Mouse (Mus musculus): ENCODE results near the gene Chaf1a.

The Chaf1a gene

GRCm38 (mm10) chr17:56040030-56040856 lies at the start of gene Chaf1a:
Gene Chaf1a (plus strand): TSS chr17:56040439.
- peak; percentile 99 for DNase-seq

DNA sequence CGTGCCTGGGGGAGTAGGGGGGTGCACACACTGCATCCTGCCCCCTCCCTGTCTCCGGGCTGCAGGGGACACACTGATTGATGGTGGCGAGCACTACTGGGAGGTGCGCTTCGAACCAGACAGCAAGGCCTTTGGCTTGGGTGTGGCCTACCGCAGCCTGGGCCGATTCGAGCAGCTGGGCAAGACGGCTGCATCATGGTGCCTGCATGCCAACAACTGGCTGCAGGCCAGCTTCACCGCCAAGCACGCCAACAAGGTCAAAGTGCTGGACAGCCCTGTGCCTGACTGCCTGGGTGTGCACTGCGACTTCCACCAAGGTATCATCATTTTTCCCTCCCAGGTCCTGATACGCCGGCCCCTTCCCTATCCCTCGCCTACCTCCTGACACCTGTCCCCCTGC lies 44.2 kb upstream of the Chaf1a start:
- DNase-seq: no peak

DNA sequence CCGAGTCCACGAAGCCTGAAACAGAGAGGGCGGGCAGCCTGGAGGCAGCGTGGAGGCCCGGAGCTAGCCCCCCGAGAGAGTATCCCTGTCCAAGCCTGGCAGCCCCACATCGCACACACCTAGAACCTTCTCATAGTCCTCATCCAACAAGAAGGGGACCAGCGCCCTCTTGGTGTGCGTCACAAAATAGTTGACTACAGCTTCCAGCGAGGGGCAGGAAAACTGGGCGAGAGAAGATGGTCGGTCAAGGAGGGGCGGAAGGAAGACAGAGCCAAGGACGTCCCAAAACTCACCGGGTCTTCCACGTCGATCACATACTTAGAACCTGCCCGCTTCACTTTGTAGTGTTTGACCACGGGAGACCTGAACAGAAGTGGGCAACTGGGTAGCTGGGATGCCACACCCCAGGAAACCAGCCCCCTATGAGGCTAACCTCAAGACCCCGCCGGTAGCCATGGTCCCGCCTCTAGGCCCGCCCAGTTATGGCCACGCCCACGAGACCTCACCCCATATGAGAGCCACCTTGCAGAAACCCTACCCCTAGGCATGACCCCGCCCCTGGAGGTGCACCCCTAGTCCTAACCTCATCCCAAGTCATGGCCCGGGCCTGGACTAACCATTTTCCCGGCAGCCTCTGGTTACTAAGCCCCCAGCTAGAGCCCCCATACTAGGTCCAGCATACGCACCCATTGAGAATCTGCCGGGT lies 40.3 kb upstream of the Chaf1a start:
- DNase-seq: no peak

DNA sequence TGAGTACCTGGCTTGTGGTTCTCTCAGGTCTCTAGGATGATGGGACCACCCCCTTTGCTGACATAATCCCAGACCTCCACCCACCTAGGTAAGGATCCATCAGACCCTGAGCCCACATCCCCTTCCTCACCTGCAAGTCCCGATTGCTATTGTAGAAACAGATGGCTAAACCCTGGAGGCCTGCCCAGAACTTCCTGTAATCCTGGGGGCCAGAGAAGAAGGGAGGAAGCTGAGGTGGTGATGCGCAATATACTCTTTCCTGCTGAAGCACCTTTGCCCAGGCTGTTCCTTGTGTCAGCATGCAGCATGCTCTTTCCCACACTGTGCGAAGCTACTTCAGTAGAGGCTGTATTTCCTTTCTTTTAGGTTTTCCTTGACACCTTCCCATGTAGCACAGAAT lies 37.2 kb upstream of the Chaf1a start:
- DNase-seq: no peak

- DNase-seq: peak; percentile 68
These were observed 34.7 kb upstream of the Chaf1a start, which contains the start of the genes Stap2 and Mpnd for GRCm38 (mm10) chr17:56005415-56006061. Gene Stap2 (minus strand): TSS chr17:56005584. Gene Mpnd (plus strand): TSS chr17:56005711.

DNA sequence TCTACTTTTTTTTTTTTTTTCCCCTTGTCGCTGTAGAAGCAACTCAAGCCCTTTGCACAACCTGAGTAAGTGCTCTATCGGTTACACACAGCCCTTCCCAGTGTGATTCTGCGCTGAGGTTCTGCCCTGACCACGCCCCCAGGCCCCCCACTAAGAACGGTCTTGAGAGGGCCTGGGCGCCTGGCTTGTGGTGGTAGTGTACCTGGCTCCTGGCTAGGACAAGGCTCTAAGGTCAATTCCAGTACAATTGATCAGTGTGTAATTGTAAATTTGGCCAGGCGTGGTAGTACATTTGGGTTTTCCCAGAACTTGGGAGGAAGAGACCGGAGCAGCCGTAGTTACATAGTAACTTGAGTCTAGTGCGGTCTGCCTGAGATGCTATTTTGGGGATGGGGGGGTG lies 33.3 kb upstream of the Chaf1a start:
- DNase-seq: no peak

GRCm38 (mm10) chr17:56007444-56008355 lies 32.5 kb upstream of the Chaf1a start:
- DNase-seq: no peak

GRCm38 (mm10) chr17:56008356-56009087 lies 31.7 kb upstream of the Chaf1a start:
- DNase-seq: peak; percentile 91

DNA sequence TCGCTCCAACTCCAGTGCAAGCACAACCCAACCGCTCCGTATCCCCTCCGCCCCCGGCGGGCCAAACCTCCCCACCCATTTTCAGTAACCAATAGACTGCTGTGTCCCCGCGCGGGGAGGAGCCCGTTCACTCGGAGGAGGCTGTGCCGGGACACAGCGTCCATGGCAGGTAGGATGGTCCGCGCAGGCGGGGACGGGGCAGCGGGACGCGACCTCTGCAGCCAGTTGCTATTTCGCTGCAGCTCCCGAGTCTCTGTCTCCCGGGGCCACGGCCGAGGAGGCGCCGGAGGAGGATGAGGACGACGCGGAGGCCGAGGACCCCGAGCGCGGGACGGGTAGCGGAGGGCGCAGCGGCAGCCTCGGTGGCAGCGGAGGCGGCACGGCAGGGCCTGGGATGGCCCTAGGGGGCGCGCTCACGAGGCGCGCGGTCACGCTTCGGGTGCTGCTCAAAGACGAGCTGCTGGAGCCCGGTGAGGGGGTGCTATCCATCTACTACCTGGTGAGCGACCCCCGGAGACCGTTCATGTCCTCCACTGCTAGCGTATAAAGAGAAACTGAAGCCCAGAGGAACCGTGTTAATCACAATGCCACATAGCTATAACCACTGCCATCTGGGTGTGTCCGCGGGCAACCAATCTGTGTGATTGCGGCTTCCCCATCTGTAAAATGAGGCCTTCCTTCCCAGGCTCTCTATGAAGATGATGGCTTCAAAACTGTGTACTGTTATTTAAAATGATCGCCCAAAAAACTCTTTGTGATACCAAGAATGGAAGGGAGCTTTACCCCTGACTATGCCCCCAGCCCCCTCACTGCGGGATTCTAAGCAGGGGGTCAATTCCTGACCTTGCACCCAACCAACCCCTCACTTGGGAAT lies 30.9 kb upstream of the Chaf1a start:
- peak; percentile 92 for DNase-seq

DNA sequence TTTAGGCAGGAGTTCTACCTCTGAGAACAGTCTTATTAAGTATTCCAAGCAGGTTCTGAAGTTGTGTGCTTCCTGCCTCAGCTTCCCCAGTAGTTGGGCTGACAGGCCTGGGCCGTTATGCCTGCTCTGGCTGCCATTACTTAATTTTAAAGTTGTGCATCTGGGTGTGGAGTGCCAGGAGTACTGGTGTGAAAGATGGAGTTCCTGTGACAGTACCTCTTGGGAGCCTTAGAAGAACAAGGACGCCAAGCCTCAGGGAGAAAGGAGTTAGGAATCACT lies 30.3 kb upstream of the Chaf1a start:
- no peak for DNase-seq

- no peak for DNase-seq
These were observed 30.0 kb upstream of the Chaf1a start for GRCm38 (mm10) chr17:56010255-56010654.

DNA sequence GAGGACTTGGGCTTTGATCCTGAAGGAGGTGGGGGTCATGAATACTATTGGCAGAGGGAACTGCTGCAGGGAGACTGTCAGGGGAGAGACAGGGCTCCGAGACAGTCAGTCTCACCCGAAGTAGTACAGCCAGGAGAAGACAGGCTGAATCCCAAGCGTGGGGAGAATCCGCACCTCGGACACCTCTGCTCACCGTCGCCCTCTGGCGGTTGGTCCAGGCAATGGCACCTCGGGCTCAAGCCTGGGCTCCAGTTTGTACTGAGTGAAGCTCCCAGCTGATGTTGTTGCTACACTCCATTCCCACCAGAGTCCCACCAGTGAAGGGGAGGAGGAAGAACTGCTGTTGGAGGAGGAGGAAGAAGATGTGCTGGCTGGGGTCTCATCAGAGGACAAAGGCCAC lies 29.6 kb upstream of the Chaf1a start:
- DNase-seq: peak; percentile 86

GRCm38 (mm10) chr17:56011441-56011840 lies 28.8 kb upstream of the Chaf1a start:
- no peak for DNase-seq

DNA sequence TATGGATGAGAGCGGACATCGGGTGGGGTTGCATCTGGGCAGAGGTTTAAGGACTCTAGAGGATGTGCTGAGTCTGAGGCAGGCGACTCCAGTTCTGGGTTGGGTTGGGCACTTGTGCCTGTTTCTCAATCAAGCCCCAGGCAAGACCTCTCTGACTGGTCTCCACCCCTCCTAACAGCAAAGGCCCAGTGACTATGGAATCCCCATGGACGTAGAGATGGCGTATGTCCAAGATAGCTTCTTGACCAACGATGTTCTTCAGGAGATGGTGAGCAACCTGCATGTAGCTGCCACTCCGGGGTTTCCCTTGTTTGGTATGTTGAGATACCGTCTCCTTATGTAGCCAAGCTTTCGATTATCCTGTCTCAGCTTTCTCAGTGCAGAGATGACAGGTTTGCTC lies 24.9 kb upstream of the Chaf1a start:
- DNase-seq: no peak

DNA sequence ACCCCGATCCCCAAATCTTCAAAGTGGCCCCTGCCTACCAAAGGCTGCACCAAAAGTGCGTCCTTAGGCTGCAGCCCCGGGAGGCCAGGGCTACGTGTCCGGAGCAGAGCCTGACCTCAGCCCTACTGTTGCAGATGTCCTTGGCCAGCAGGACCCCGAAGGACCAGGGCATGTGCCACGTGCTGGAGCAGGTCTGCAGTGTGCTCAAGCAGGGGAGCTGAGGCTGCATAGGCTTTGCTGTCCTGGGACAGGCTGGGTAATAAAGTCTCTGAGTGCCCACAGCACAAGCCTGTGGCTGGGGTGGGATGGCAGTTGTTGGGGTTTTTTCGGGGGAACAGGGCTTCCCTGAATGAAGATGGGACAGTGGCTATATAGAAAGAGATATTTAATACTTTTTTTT lies 23.9 kb upstream of the Chaf1a start:
- DNase-seq: no peak

DNA sequence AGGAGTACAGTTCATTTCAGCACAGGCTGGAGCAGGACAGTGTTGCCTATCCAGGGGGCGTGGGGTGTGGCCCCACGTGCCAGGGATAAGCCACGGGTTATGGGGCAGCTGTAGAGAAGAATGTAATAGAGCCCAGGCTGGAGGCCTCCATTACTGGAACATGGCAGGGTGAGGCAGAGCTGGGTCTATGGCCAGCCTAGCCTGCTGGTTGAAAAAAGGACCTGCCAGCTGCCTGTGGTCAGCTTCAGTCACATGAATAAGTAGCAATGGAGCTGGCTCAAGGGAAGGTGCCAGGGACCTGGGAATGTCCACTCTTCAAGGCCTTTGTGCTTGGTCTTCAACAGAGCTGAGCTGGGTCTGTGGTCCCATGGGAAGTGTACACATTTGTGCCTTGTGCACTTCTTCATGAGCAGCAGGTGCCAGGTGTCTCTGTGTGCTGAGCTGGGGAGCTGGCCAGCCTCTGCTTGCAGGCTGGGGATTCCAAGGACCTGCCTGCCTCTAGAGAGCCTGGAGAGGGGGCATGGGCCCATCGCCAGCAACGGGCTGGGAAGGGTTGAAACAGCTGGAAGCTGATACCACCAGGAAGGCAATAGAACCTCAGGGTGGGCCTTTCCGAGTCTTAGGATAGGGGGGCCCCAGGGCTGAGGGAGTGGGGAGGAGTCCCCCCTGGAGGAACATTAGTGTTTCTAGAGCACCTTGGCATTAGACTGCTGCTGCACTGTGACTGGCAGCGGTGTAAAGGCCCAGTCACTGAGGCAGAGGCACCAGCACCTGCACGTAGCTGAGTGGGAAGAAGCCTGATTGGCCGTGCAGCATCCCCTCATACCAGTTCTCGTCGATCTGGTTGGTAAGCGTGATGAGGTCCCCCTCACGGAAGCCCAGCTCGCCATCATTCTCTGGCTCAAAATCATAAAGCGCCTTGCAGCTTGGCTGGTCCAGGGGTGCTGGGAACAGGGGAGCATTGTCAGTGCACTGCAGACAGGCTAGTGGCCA lies 23.1 kb upstream of the Chaf1a start:
- no peak for DNase-seq

GRCm38 (mm10) chr17:56017848-56018247 lies 22.4 kb upstream of the Chaf1a start:
- DNase-seq: no peak

GRCm38 (mm10) chr17:56018347-56019131 lies 21.7 kb upstream of the Chaf1a start:
- peak; percentile 49 for DNase-seq

Data from lung, postnatal 14 days (tissue).